Mouse (Mus musculus) midbrain, embryonic 13.5 days (tissue): ENCODE data around the gene Bbof1. TPM values are rescaled to one million over a fixed set of nuclear protein-coding genes. Genes with fewer than 3 reads are reported as not detected.

Experiments
- ATAC-seq: fragments of 200-750 bp; cut with Nextera tagmentation; 2 replicates; pipeline ENCODE4 v1.8.0; 2017; ENCODE audit warnings: mild to moderate bottlenecking, moderate TSS enrichment, moderate library complexity
- H3K27ac ChIP-seq: fragments of 300-500 bp; sonication (generic); 2 replicates; pipeline ENCODE4 v1.5.1; 2015; ENCODE audit warnings: inconsistent platforms, mild to moderate bottlenecking, moderate library complexity
- H3K27me3 ChIP-seq: fragments of 300-500 bp; sonication (generic); 2 replicates; pipeline ENCODE4 v1.6.1; 2015; ENCODE audit warnings: mild to moderate bottlenecking, inconsistent platforms
- H3K36me3 ChIP-seq: fragments of 300-500 bp; sonication (generic); 2 replicates; pipeline ENCODE4 v1.6.1; 2015; ENCODE audit warnings: mild to moderate bottlenecking, inconsistent platforms
- H3K4me1 ChIP-seq: fragments of 300-500 bp; sonication (generic); replicated peaks from 2 replicates; pipeline ENCODE4 v1.6.1; 2015; ENCODE audit warnings: inconsistent platforms
- H3K4me2 ChIP-seq: fragments of 300-500 bp; sonication (generic); replicated peaks from 2 replicates; pipeline ENCODE4 v1.6.1; 2015; ENCODE audit warnings: moderate library complexity, mild to moderate bottlenecking, inconsistent platforms
- H3K4me3 ChIP-seq: fragments of 300-500 bp; sonication (generic); replicated peaks from 2 replicates; pipeline ENCODE4 v1.5.1; 2015; ENCODE audit warnings: mild to moderate bottlenecking, inconsistent platforms
- H3K9ac ChIP-seq: fragments of 300-500 bp; sonication (generic); replicated peaks from 2 replicates; pipeline ENCODE4 v1.6.1; 2015; ENCODE audit warnings: mild to moderate bottlenecking, inconsistent platforms
- H3K9me3 ChIP-seq: fragments of 300-500 bp; sonication (generic); 2 replicates; pipeline ENCODE4 v1.6.1; 2016; ENCODE audit warnings: mild to moderate bottlenecking, inconsistent platforms
- WGBS: fragments of 180-500 bp; shearing (Covaris S2); methylation state at CpG from one replicate; pipeline ENCODE4 v1.1.7; 2015; 5-methylcytosine and 5-hydroxymethylcytosine counted together
- polyA plus RNA-seq: library from polyadenylated mRNA; unstranded; fragments of >200 nt; fragmentation: Nextera tagmentation; extraction: Ambion mirVana; gene quantifications from 2 replicates; pipeline ENCODE4 v1.2.1, GENCODE M21; 2015

The Bbof1 gene
- polyA plus RNA-seq, 1 experiment from 2014 or later = 2.5 TPM

DNA sequence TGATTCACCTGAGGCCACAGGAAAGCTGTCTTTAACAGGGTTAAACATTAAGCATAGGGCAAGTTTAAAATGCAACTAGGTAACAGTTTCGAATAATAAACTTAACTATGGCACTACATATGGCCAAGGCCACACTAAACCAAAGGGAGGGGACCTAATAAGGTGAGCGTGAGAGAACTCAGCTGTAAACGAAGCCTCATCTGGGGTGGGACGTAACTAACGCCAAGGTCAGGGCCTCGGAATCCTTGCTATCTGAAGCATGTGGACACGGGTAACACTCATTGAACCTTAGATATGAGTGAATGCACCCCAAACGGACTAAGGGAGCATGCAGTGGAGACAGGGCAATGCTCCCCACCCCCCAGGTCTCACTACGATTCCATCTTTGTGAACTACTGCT is 5.9 kb upstream of the Bbof1 start:
- Histone ChIP-seq H3K27ac (no peak overlapping the region), H3K36me3 (no peaks in the 10 kb centered on the region), H3K4me1 (peaks cover 4% of the 10 kb centered on the region), H3K4me2 (no peak overlapping the region), H3K4me3 (no peak overlapping the region), H3K9me3 (no peaks in the 10 kb centered on the region), H3K27me3 (no peaks in the 10 kb centered on the region), H3K9ac (no peak overlapping the region)
- ATAC-seq = no peak
- 82% methylated on average over 9 of the region's 9 CpGs for WGBS

DNA sequence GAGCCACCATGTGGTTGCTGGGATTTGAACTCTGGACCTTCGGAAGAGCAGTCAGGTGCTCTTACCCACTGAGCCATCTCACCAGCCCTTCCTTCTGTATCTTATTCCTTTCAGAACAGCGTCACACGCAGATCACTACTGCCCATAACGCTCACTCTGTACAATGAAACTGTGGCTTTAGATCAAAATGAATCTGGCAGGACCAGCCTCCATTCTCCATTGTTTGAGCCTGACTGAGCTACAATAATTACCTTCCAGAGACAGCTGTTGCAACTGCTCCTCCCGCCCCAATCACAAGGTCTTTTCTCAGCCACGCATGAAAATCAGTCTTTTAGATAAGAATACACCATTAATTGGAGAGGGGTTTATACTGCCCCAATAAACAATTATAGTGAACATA is 4.3 kb upstream of the Bbof1 start:
- H3K4me1 ChIP-seq = peaks cover 12% of the 10 kb centered on the region
- H3K9ac ChIP-seq = no peak overlapping the region
- no peaks in the 10 kb centered on the region for H3K9me3 ChIP-seq
- no peak overlapping the region for H3K27ac ChIP-seq
- 72% methylated on average over 6 of the region's 6 CpGs for WGBS
- no peaks in the 10 kb centered on the region for H3K27me3 ChIP-seq
- no peak overlapping the region for H3K4me3 ChIP-seq
- no peaks in the 10 kb centered on the region for H3K36me3 ChIP-seq
- no peak overlapping the region for H3K4me2 ChIP-seq
- no peak for ATAC-seq

DNA sequence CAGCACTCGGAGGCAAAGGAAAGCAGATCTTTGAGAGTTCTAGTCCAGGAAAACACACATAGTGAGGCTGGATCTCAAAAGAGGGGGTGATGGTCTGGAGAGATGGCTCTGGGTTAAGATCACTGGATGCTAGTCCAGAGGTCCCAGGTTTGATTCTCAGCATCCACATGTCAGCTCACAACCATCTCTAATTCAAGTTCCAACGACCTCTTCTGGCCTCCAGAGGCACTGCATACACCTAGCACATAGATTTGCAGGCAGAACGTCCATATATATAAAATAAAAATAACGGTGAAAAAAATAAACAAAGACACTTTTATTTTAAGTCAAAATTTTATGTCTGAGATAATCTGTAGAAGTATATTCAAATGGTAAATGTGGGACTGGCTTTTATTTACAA is 1.6 kb upstream of the Bbof1 start:
- H3K4me3 ChIP-seq = no peak overlapping the region
- WGBS = 59% methylated on average over 4 of the region's 4 CpGs
- H3K27me3 ChIP-seq = peaks cover 3% of the 10 kb centered on the region; the same call in 1 of the 2 replicates
- H3K4me1 ChIP-seq = peaks cover 13% of the 10 kb centered on the region
- no peak overlapping the region for H3K27ac ChIP-seq
- no peaks in the 10 kb centered on the region for H3K36me3 ChIP-seq
- H3K9me3 ChIP-seq = no peaks in the 10 kb centered on the region
- no peak overlapping the region for H3K9ac ChIP-seq
- H3K4me2 ChIP-seq = no peak overlapping the region
- no peak for ATAC-seq

DNA sequence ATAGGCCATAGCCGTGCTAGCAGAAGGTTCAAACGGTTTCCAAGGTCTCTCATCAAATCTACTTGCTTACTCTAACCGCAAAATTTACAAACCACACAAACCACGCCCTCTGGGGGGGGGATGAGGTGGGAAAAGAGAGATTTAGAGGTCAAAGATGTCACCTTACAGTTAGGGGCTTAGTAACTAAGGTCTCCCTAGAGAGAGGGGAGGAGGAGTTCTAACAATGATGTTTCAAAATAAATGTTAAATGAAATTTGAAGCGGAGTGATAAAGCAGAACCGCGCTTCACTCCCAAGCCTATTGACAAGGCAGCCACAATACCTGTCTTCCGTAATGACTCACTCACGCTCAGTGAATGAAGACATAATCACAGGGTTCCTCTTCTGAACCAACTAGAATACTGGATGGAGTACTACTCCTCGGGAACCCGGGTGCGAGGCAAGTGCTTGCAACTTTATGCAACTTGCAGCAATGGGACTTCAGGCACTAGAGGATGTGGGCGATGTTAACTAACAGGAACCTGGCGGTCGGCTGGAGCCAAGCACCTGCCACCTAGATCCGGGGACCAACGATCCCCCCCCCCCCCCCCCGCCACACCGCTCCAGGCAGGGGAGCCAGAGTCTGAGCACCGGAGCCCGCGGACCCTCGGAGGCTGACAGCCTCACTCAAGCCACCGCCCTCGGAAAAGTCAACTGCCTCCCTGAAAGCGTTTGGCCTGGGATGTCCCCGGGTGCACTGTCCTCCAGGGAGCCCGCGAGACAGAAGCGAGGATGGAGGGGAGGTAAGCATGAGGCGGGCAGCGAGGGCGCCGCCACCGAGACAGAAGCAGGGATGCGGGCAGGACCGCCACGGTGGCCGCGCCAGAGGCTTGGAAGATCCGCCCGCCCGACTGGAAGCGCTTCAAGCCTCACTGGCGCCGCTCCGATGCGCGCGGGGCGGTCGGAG is 725 bp upstream of the Bbof1 start:
- Histone ChIP-seq H3K27me3 (peaks cover 3% of the 10 kb centered on the region; the same call in 1 of the 2 replicates), H3K4me3 (peak overlapping the region; percentile 65), H3K27ac (peak overlapping the region; percentile 89), H3K4me1 (peaks cover 13% of the 10 kb centered on the region), H3K9ac (peak overlapping the region; percentile 79), H3K9me3 (no peaks in the 10 kb centered on the region), H3K4me2 (peak overlapping the region; percentile 85), H3K36me3 (no peaks in the 10 kb centered on the region)
- peak; percentile 86 for ATAC-seq
- 2% methylated on average over 37 of the region's 52 CpGs for WGBS

DNA sequence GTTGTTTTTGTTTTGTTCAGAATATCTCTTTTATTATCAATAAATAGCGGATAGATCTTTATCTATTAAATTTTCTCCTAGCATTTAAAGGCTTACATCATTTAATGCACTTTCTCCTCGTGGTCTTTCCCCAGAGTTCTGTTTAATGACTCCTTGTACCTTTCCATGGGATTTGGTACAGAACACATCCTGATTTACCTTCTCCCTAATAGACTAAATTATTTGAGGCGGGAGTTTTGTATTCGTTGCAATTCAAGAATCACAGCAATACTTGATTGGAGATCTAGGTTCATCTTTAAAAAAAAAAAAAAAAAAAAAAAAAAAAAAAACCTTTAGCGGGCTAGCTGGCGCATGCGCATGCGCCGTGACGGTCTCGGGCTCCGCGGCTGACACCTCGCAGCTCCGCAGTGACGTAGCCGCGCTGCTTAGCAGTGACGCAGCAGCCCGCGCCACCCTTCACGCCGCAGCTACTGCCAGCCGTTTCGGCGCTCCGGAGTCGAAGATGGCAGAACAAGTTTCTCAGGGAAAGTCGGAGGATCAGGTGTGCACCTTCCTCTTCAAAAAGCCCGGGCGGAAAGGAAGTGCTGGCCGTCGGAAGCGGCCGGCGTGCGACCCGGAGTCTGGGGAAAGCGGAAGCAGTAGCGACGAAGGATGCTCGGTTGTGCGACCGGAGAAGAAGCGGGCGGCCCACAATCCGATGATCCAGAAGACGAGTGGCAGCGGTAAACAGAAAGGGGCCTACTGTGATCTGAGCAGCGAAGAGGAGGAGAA is 8.1 kb downstream of the Bbof1 start, which contains the start of gene Rnf113a2:
Gene Rnf113a2, plus strand, starts transcription at position 363 of the 771 bp plus-strand sequence.
- Histone ChIP-seq H3K4me2 (peak within 1 kb of the TSS; percentile 76), H3K4me1 (peaks cover 9% of the 10 kb centered on the region), H3K4me3 (peak within 1 kb of the TSS; percentile 60), H3K36me3 (no peaks in the 10 kb centered on the region), H3K9me3 (no peaks in the 10 kb centered on the region), H3K9ac (peak within 1 kb of the TSS; percentile 73), H3K27me3 (peaks cover 3% of the 10 kb centered on the region; the same call in 1 of the 2 replicates), H3K27ac (peak within 1 kb of the TSS; percentile 79)
- 3% methylated on average over 50 of the region's 50 CpGs for WGBS
- peak; percentile 94 for ATAC-seq

DNA sequence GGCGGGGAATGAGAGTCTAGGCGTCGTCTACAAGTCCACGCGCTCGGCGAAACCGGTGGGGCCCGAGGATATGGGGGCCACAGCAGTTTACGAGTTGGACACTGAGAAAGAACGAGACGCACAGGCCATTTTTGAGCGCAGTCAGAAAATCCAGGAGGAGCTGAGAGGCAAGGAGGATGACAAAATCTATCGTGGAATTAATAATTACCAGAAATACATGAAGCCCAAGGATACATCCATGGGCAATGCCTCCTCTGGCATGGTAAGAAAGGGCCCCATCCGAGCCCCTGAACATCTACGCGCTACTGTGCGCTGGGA is 8.7 kb downstream of the Bbof1 start:
- Histone ChIP-seq H3K9ac (peak overlapping the region; percentile 73), H3K36me3 (no peaks in the 10 kb centered on the region), H3K4me3 (peak overlapping the region; percentile 60), H3K27ac (peak overlapping the region; percentile 79), H3K4me1 (peaks cover 9% of the 10 kb centered on the region), H3K27me3 (peaks cover 3% of the 10 kb centered on the region; the same call in 1 of the 2 replicates), H3K4me2 (peak overlapping the region; percentile 76), H3K9me3 (no peaks in the 10 kb centered on the region)
- WGBS = 35% methylated on average over 18 of the region's 18 CpGs
- peak; percentile 56 for ATAC-seq

DNA sequence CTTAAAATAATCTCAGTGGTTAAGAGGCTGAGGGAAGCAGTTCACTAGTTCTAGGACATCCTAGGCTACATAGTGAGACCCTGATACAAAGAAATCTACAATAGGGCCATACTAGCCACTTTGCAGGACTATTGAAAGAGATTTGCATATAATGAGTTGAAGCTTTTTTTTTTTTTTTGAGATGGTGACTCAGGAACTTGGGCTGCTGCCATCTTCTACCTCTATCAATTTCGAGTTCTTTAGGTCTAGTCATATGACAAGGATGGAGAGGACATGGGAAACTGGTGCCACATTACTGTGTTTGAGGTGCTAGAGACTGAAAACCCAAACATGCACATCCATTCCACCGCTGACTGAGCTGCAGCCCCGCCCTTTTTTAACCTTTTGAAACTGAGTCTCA is 15.1 kb downstream of the Bbof1 start:
- H3K4me1 ChIP-seq = no peaks in the 10 kb centered on the region
- H3K27ac ChIP-seq = no peak overlapping the region
- H3K36me3 ChIP-seq = no peaks in the 10 kb centered on the region
- no peak overlapping the region for H3K4me3 ChIP-seq
- no peak for ATAC-seq
- H3K9ac ChIP-seq = no peak overlapping the region
- H3K27me3 ChIP-seq = no peaks in the 10 kb centered on the region
- no peak overlapping the region for H3K4me2 ChIP-seq
- no peaks in the 10 kb centered on the region for H3K9me3 ChIP-seq
- 58% methylated on average over 3 of the region's 3 CpGs for WGBS

DNA sequence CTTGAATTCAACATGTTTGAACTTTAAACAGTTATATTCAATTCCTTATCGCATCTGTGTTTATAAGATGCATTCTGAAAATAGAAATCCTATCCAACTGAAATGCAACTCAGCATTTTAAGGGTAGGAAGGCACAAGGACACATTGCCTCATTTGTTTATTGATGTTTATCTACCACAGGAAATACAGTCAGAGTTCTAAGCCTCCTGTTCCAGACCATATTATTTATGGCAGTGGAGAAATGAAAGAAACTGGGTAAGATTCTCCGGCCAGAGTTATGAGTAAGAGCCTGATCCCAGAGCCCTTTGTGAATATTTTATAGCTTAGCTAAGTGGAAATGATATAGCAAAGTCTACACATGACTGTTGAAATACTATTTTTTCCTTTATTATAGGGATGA is 21.0 kb downstream of the Bbof1 start:
- Histone ChIP-seq H3K4me1 (no peaks in the 10 kb centered on the region), H3K9ac (no peak overlapping the region), H3K36me3 (peaks cover 12% of the 10 kb centered on the region), H3K27me3 (no peaks in the 10 kb centered on the region), H3K4me3 (no peak overlapping the region), H3K9me3 (no peaks in the 10 kb centered on the region), H3K27ac (no peak overlapping the region), H3K4me2 (no peak overlapping the region)
- 93% methylated on average over 2 of the region's 2 CpGs for WGBS
- no peak for ATAC-seq

DNA sequence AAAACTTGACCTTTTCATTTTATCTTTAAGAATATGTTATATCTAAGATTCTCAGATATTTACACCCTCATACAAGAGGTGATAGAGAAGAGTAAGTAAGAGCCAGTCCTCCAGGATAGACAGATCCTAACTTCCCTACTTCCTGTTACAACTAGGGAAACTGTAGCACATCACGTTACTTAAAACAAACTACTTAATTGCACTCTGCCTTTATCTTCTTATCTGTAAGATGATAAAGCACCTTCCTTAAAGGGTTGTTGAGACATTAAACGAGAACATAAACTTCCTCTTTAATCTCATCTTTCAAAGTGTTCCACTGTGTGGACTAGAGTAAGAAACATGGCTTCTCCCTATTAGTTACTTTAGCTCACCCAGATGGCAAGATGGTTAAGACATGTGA is 29.8 kb downstream of the Bbof1 start:
- no peak overlapping the region for H3K27ac ChIP-seq
- H3K36me3 ChIP-seq = peaks cover 5% of the 10 kb centered on the region; the same call in 1 of the 2 replicates
- H3K27me3 ChIP-seq = no peaks in the 10 kb centered on the region
- H3K4me2 ChIP-seq = no peak overlapping the region
- 82% methylated on average over 2 of the region's 2 CpGs for WGBS
- H3K4me1 ChIP-seq = no peaks in the 10 kb centered on the region
- 0 out of 2 replicates have a peak, but pooled peaks cover 2% of the 10 kb centered on the region for H3K9me3 ChIP-seq
- no peak overlapping the region for H3K4me3 ChIP-seq
- H3K9ac ChIP-seq = no peak overlapping the region
- ATAC-seq = no peak

DNA sequence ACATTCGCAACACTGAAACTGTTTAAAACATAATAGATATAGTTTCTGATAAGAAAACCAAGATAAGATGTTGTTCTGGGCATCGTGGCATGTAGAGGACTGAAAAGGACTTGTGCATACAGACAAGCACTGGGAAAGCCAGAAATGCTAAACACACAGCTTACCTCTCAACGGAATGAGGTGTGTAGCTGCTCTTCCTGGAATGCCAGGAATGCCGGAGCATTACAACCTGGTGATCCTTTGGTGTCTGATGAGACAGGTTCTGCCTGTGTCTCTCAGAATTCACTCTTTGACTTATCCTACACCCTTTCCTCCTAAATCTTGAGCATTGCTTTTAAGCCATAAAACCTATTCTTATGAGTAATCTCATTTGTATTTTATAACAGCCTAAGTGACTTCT is 33.7 kb downstream of the Bbof1 start:
- Histone ChIP-seq H3K4me2 (no peak overlapping the region), H3K27ac (no peak overlapping the region)

DNA sequence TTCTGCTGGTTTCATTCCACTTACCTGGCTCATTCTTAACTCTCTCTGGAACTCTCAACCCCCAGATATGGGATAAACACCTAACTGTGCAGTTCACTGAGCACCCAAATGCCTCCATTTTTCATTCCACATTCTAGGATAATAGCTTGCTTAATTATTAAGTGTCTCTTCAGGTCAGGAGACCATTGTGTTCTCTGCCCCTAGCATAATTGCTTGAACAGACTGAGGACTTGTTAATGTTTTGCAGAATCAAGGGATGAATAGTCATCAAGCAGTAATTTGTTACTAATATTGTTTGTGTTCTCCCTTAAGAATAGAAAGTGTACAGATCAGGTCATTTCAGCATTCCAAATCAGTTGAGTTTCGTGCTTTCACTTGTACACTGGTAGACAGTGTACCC is 38.5 kb downstream of the Bbof1 start:
- Histone ChIP-seq H3K4me1 (peaks cover 15% of the 10 kb centered on the region), H3K9ac (no peak overlapping the region), H3K27ac (no peak overlapping the region), H3K9me3 (0 out of 2 replicates have a peak, but pooled peaks cover 2% of the 10 kb centered on the region), H3K27me3 (peaks cover 7% of the 10 kb centered on the region; the same call in 1 of the 2 replicates), H3K36me3 (no peaks in the 10 kb centered on the region), H3K4me2 (no peak overlapping the region), H3K4me3 (no peak overlapping the region)
- whole genome bisulfite sequencing = 63% methylated on average over 1 of the region's 1 CpGs
- no peak for ATAC-seq

More for the DNA sequence above, 33.7 kb downstream of the Bbof1 start:
- Histone ChIP-seq H3K9ac (no peak overlapping the region), H3K27me3 (peaks cover 7% of the 10 kb centered on the region; the same call in 1 of the 2 replicates), H3K9me3 (0 out of 2 replicates have a peak, but pooled peaks cover 2% of the 10 kb centered on the region), H3K4me1 (no peaks in the 10 kb centered on the region), H3K4me3 (no peak overlapping the region), H3K36me3 (peaks cover 3% of the 10 kb centered on the region; the same call in 1 of the 2 replicates)
- whole genome bisulfite sequencing = 74% methylated on average over 4 of the region's 4 CpGs
- ATAC-seq = no peak

DNA sequence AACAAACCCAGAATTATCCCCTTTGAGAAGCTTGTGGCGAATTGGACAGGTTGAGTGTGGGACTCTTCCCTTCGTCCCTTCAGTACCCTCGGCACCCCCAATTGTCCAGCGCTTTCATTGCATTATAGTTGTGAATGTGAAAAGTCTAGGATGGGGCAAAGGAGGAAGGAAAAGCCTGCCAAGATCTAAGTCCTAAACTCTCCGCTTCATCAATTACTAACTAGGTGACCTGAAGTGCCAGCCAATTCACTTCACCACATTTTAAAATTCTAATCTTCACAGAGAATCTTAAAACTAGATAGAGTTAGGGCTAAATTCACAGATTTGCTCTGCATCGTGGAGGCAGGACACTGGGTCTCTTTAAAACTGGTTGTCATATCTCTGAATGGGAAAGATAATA is 39.3 kb downstream of the Bbof1 start:
- no peaks in the 10 kb centered on the region for H3K36me3 ChIP-seq
- no peak for ATAC-seq
- 85% methylated on average over 6 of the region's 6 CpGs for WGBS
- H3K27me3 ChIP-seq = peaks cover 7% of the 10 kb centered on the region; the same call in 1 of the 2 replicates
- H3K9me3 ChIP-seq = no peaks in the 10 kb centered on the region
- H3K4me2 ChIP-seq = no peak overlapping the region
- peaks cover 23% of the 10 kb centered on the region for H3K4me1 ChIP-seq
- no peak overlapping the region for H3K4me3 ChIP-seq
- no peak overlapping the region for H3K9ac ChIP-seq
- H3K27ac ChIP-seq = no peak overlapping the region
